Mouse (Mus musculus) brain, embryonic 14.5 days (tissue): ENCODE results near the gene Nod2.

Experiments used
- CTCF ChIP-seq: fragments of 200-500 bp; IDR thresholded peaks from 2 replicates; pipeline ENCODE4 v1.5.1; 2012; ENCODE audit warnings: inconsistent platforms, mild to moderate bottlenecking, moderate library complexity, borderline replicate concordance; ENCODE audit not compliant: insufficient read depth, insufficient read length; ENCODE audit errors: extremely low read depth
- POLR2A ChIP-seq: fragments of 200-500 bp; IDR thresholded peaks from 2 replicates; pipeline ENCODE4 v1.6.1; 2012; ENCODE audit warnings: mild to moderate bottlenecking, inconsistent platforms, borderline replicate concordance; ENCODE audit not compliant: poor library complexity, insufficient read depth, insufficient read length, severe bottlenecking; ENCODE audit errors: extremely low read depth

DNA sequence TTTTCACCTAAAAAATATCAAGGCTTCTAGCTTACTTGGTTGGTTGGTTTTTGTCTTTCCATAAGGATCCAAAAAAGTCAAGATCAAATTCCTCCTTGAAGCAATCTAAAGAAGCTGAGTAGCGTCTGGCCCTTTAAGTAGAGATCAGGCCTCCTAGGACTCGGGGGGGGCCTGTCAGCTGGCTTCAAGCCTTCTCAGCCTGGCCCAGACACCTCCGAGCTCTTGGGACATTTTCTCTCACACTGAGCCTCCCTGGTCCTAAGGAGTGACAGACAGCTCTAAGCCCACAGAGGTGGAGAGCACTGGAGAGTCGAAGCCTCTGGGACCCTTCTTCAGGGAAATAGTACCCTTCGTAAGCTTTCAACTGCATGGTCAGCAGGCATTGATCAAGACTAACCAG is 48.5 kb upstream of the Nod2 start:
- no peak for TF ChIP-seq CTCF
- no peak for TF ChIP-seq POLR2A
